In the genomic region with DNA sequence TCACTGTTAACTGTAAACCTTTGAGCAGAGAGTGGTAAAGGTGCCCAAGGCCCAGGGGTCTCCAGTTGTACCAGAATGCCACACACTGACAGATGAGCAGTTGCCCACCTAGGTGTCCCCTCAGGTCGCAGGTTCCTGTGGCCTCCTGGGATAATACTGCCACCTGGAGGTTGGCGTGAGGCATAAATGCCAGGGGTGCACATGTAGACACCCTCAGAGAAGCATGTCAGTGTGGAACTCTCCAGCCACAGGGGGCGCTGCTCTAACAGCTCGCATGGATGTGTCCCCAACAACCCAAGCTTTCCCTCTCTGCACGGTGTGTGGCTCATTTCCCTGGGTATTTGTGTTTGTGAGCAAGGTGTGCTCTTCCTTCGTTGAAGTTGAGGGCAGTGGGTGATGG, we compare ENCODE assay signal across 11 mouse cellular contexts. TPM values are rescaled to one million over a fixed set of nuclear protein-coding genes. Genes with fewer than 3 reads are reported as not detected.
DNase-seq lines count a peak whose midpoint lies in the region; ATAC-seq and TF ChIP-seq lines count a peak whose summit lies in the region.
"Had no signal": no experiment of that assay in that cellular context is flagged by ENCODE, and none has a peak within 500 bp of the region (broad histone marks: within the 10 kb centered on the region; RNA-seq: fewer than 3 reads in every experiment).

No protein-coding gene starts in this region.

- H3K27me3 ChIP-seq in MEL (ENCODE audit: control insufficient read depth in 1 of 2, insufficient read depth in 2 of 2, low read length in 2 of 2): no peaks in the 10 kb centered on the region; a peak in 1 of 4 replicates
- 0 out of 2 replicates have a peak, but pooled peaks cover 4% of the 10 kb centered on the region for H3K27me3 ChIP-seq in limb, embryonic 10.5 days (ENCODE audit: low read depth, poor library complexity, severe bottlenecking)
- no peaks in the 10 kb centered on the region for H3K27me3 ChIP-seq in forebrain, embryonic 14.5 days (replicated peaks; ENCODE audit: control insufficient read depth, insufficient read depth, low read length)

- intact Hi-C loops in heart, postnatal 36 days (cut with DNase I): no loop called here

- H3K4me2 ChIP-seq in forebrain, embryonic 14.5 days (ENCODE audit: low read length): no peak overlapping the region

- no peak overlapping the region for H3K27ac ChIP-seq in MEL (ENCODE audit: control insufficient read depth, low read depth, low read length)
- 0 out of 2 replicates have a peak overlapping the region, but pooled peaks have one; percentile 39 for H3K27ac ChIP-seq in limb, embryonic 10.5 days
- H3K27ac ChIP-seq in forebrain, embryonic 14.5 days (ENCODE audit: low read depth, low read length): no peak overlapping the region
- H3K27ac ChIP-seq: macrophage had no signal

- no peaks in the 10 kb centered on the region for H3K4me1 ChIP-seq in MEL (ENCODE audit: control insufficient read depth in 1 of 2, insufficient read depth in 2 of 2, low read length in 2 of 2)
- peaks cover 45% of the 10 kb centered on the region for H3K4me1 ChIP-seq in limb, embryonic 10.5 days
- H3K4me1 ChIP-seq in forebrain, embryonic 14.5 days (ENCODE audit: control insufficient read depth, insufficient read depth, low read length): no peaks in the 10 kb centered on the region

- TF ChIP-seq CTCF in MEL (IDR thresholded peaks at IDR 0.05 in 2 of 3, conservative IDR thresholded peaks at IDR 0.05 in 1 of 3; ENCODE audit: control insufficient read depth in 1 of 3, insufficient read depth in 1 of 3, low read depth in 2 of 3, low read length in 3 of 3, poor library complexity in 1 of 3, severe bottlenecking in 1 of 3): peak; percentile 52 to 77 (median 55)

- H3K36me3 ChIP-seq in MEL (ENCODE audit: control insufficient read depth in 1 of 2, insufficient read depth in 2 of 2, low read length in 2 of 2): no peaks in the 10 kb centered on the region
- H3K36me3 ChIP-seq in limb, embryonic 10.5 days: no peaks in the 10 kb centered on the region
- no peaks in the 10 kb centered on the region for H3K36me3 ChIP-seq in forebrain, embryonic 14.5 days (ENCODE audit: control insufficient read depth, insufficient read depth, low read length)

- H3K9me3 ChIP-seq in MEL (replicated peaks; ENCODE audit: insufficient read depth, low read length): no peaks in the 10 kb centered on the region
- no peaks in the 10 kb centered on the region for H3K9me3 ChIP-seq in limb, embryonic 10.5 days (replicated peaks)
- no peaks in the 10 kb centered on the region for H3K9me3 ChIP-seq in forebrain, embryonic 14.5 days (replicated peaks; ENCODE audit: control insufficient read depth, low read length)

- H3K4me3 ChIP-seq in MEL (ENCODE audit: control insufficient read depth in 1 of 2, insufficient read depth in 1 of 2, low read depth in 2 of 2, low read length in 2 of 2): no peak overlapping the region
- no peak overlapping the region for H3K4me3 ChIP-seq in limb, embryonic 10.5 days
- H3K4me3 ChIP-seq in forebrain, embryonic 14.5 days (ENCODE audit: low read depth, low read length): no peak overlapping the region

- DNase-seq in kidney, postnatal 4 days: peak; percentile 46 to 59
- DNase-seq in kidney, adult 9 months: no peak
- DNase-seq in B cell, adult 2 months: peak; percentile 3 to 21
- DNase-seq in MEL (ENCODE audit: low read depth, low spot score): peak; percentile 50
- DNase-seq in limb, embryonic 10.5 days (ENCODE audit: low spot score): peak; percentile 55
- no peak for DNase-seq in forebrain, embryonic 14.5 days (ENCODE audit: low spot score)
- no peak for DNase-seq in heart, postnatal 36 days
- no peak for DNase-seq in urinary bladder, postnatal 4 days (ENCODE audit: low spot score in 2 of 2)
- DNase-seq: cerebellum, adult 18-20 months; gastrocnemius, postnatal 25 days had no signal

- TF ChIP-seq POLR2A in MEL (IDR thresholded peaks at IDR 0.05; ENCODE audit: control insufficient read depth in 1 of 2, insufficient read depth in 1 of 2, low read depth in 1 of 2, low read length in 2 of 2, poor library complexity in 1 of 2): no peak

- H3K79me2 ChIP-seq in MEL (ENCODE audit: control insufficient read depth, insufficient read depth, low read length, poor library complexity): no peaks in the 10 kb centered on the region

- ATAC-seq in forebrain, embryonic 14.5 days: no peak

- peak; percentile 29 for TF ChIP-seq RAD21 in MEL (IDR thresholded peaks at IDR 0.05; ENCODE audit: low read depth, low read length)

- TF ChIP-seq EP300 in MEL (IDR thresholded peaks at IDR 0.05; ENCODE audit: low read depth in 1 of 2, low read length in 2 of 2): no peak

- WGBS in limb, embryonic 10.5 days: 58% methylated on average over 6 of the region's 6 CpGs
- 51% methylated on average over 6 of the region's 6 CpGs for WGBS in forebrain, embryonic 14.5 days

- H3K9ac ChIP-seq in MEL (ENCODE audit: control insufficient read depth, low read depth, low read length, poor library complexity, severe bottlenecking): no peak overlapping the region
- H3K9ac ChIP-seq in forebrain, embryonic 14.5 days (ENCODE audit: low read length): no peak overlapping the region

TF ChIP-seq in MEL, 35 proteins besides CTCF, POLR2A, EP300 and RAD21:
- TF ChIP-seq ZNF384 (IDR thresholded peaks at IDR 0.05; ENCODE audit: low read depth, low read length) (no peak), POLR2AphosphoS5 (IDR thresholded peaks at IDR 0.05; ENCODE audit: borderline replicate concordance, low read depth, low read length) (no peak), BHLHE40 (IDR thresholded peaks at IDR 0.05; ENCODE audit: borderline replicate concordance, low read depth, low read length) (no peak), SMC3 (IDR thresholded peaks at IDR 0.05; ENCODE audit: low read depth, low read length) (peak; percentile 35)

RNA-seq across cellular contexts. Expression of a gene that starts 48.8 kb away (rescaled TPM):
- not detected in 2 replicates for total RNA-seq in MEL (2012; rRNA removed)
- not detected for polyA plus RNA-seq in MEL (2012; ENCODE audit: insufficient read depth in 1 of 2, insufficient read length in 2 of 2, low read depth in 1 of 2, low replicate concordance in 2 of 2, missing spikeins in 1 of 2)
- polyA plus RNA-seq in limb, embryonic 10.5 days (2016; fragmentation: Nextera tagmentation; extraction: Ambion mirVana): 0.45 and 2.2 TPM in 2 replicates
- polyA plus RNA-seq in forebrain, embryonic 14.5 days (2014; fragmentation: Nextera tagmentation; extraction: Ambion mirVana): 0.85 and 1.2 TPM in 2 replicates
- total RNA-seq in heart, postnatal 36 days (2021): 1 to 10 TPM; 1.4 to 2.1 TPM
- polyA plus RNA-seq: macrophage had no signal

Comparison
In these comparisons a context has a peak if more than half of its experiments do, and no peak if none do; other contexts are left out.
1. DNase-seq: peak in kidney, postnatal 4 days (2 of 2), B cell, adult 2 months (2 of 2), MEL (single experiment) and limb, embryonic 10.5 days (single experiment); none in kidney, adult 9 months (single experiment), forebrain, embryonic 14.5 days (single experiment), heart, postnatal 36 days (0 of 2) and urinary bladder, postnatal 4 days (0 of 2).